Mouse (Mus musculus) left cerebral cortex, adult 11 months (tissue): ENCODE measurements at regions not wholly inside any gene's neighbourhood (a gene's known extent, or its start where the extent isn't known, plus 50 kb on each side); places are given as distances from the start of the nearest gene placed in this dataset.

Experiments used
- DNase-seq: peaks from one replicate; pipeline ENCODE4 v3.0.0; 2022; ENCODE audit warnings: low spot score

- no peak for DNase-seq
Measured at GRCm38 (mm10) chr5:55276265-55276837, 1278.1 kb downstream of the Stim2 start.

- peak; percentile 6 for DNase-seq
Measured at GRCm38 (mm10) chr5:55293301-55293700, 1295.0 kb downstream of the Stim2 start.

- no peak for DNase-seq
Measured at GRCm38 (mm10) chr5:55293978-55294377, 1295.7 kb downstream of the Stim2 start.

- no peak for DNase-seq
Measured at GRCm38 (mm10) chr5:55294781-55295180, 1296.5 kb downstream of the Stim2 start.

- no peak for DNase-seq
Measured at GRCm38 (mm10) chr5:55301538-55301937, 1303.2 kb downstream of the Stim2 start.

- DNase-seq: no peak
Measured at GRCm38 (mm10) chr5:55345968-55346367, 1347.7 kb downstream of the Stim2 start.

- peak; percentile 5 for DNase-seq
Measured at GRCm38 (mm10) chr5:55355483-55355882, 1357.2 kb downstream of the Stim2 start.

- no peak for DNase-seq
Measured at GRCm38 (mm10) chr5:55374295-55374694, 1376.0 kb downstream of the Stim2 start.

GRCm38 (mm10) chr5:55390846-55391245 is 1392.5 kb downstream of the Stim2 start:
- DNase-seq: no peak

- no peak for DNase-seq
Measured at GRCm38 (mm10) chr5:55395986-55396385, 1397.7 kb downstream of the Stim2 start.

- peak; percentile 48 for DNase-seq
Measured at GRCm38 (mm10) chr5:55416146-55416545, 1417.8 kb downstream of the Stim2 start.

GRCm38 (mm10) chr5:55439158-55439557 is 1440.9 kb downstream of the Stim2 start:
- DNase-seq: no peak

GRCm38 (mm10) chr5:55449064-55449463 is 1450.8 kb downstream of the Stim2 start:
- peak; percentile 7 for DNase-seq
